Mouse (Mus musculus): ENCODE results near the gene Cltc. TPM values are rescaled to one million over a fixed set of nuclear protein-coding genes. Genes with fewer than 3 reads are reported as not detected.
"Not testable (repeated sequence)": the region's sequence is repeated elsewhere in the genome, so short reads cannot be mapped to it uniquely, and the experiment has no call there.

The Cltc gene
- polyA plus RNA-seq, 1 experiment from 2014 or later = 118 TPM

- Histone ChIP-seq H3K27ac (peak overlapping the region; percentile 99), H3K4me1 (peaks cover 37% of the 10 kb centered on the region), H3K36me3 (no peaks in the 10 kb centered on the region), H3K4me3 (peak overlapping the region; percentile 96), H3K9ac (peak overlapping the region; percentile 97), H3K9me3 (no peaks in the 10 kb centered on the region), H3K27me3 (no peaks in the 10 kb centered on the region), H3K4me2 (peak overlapping the region; percentile 75)
- 0% methylated on average over 18 of the region's 18 CpGs for WGBS
- ATAC-seq (ENCODE audit: borderline replicate concordance, extremely low read depth, low FRiP score, low TSS enrichment) = no peak; the same call in 1 of the 2 replicates
Measured at GRCm38 (mm10) chr11:86757142-86757479, 254 bp downstream of the Cltc start.

GRCm38 (mm10) chr11:86756156-86757141 lies 916 bp downstream of the Cltc start:
- 2% methylated on average over 31 of the region's 31 CpGs for WGBS

DNA sequence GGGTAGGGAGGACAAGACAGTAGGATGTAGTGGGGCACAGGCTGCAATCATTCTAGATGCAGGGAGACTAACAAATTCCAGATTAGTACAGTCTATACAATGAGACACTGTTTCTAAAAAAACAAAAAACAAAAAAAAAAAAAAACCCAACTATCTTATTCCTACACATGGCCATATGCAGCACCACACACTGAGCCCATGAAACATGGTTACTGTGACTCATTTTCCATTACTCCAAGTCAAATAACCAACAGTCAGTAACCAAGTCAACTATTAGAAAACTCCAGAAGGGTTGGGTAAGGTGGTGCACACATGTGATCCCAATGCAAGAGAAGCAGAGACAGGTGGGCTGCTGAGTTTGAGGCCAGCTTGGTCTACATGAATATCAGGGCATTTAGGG lies 5.0 kb downstream of the Cltc start:
- no peaks in the 10 kb centered on the region for H3K27me3 ChIP-seq
- H3K4me1 ChIP-seq = peaks cover 40% of the 10 kb centered on the region
- no peak overlapping the region for H3K4me3 ChIP-seq
- H3K27ac ChIP-seq = no peak overlapping the region
- H3K9ac ChIP-seq = no peak overlapping the region
- no peak overlapping the region for H3K4me2 ChIP-seq
- no peaks in the 10 kb centered on the region for H3K9me3 ChIP-seq
- no peak for ATAC-seq (ENCODE audit: borderline replicate concordance, extremely low read depth, low FRiP score, low TSS enrichment)
- no peaks in the 10 kb centered on the region for H3K36me3 ChIP-seq

More at GRCm38 (mm10) chr11:86756156-86757141, 916 bp downstream of the Cltc start:
- H3K4me3 ChIP-seq = peak overlapping the region; percentile 96
- H3K9me3 ChIP-seq = no peaks in the 10 kb centered on the region
- H3K9ac ChIP-seq = peak overlapping the region; percentile 97
- H3K4me2 ChIP-seq = peak overlapping the region; percentile 75
- H3K27ac ChIP-seq = peak overlapping the region; percentile 99
- ATAC-seq (ENCODE audit: borderline replicate concordance, extremely low read depth, low FRiP score, low TSS enrichment) = no peak
- H3K27me3 ChIP-seq = no peaks in the 10 kb centered on the region
- peaks cover 38% of the 10 kb centered on the region for H3K4me1 ChIP-seq
- H3K36me3 ChIP-seq = no peaks in the 10 kb centered on the region

- H3K9ac ChIP-seq = no peak overlapping the region
- H3K9me3 ChIP-seq = no peaks in the 10 kb centered on the region
- H3K4me1 ChIP-seq = peaks cover 41% of the 10 kb centered on the region
- 94% methylated on average over 1 of the region's 1 CpGs for WGBS
- H3K27ac ChIP-seq = no peak overlapping the region
- H3K27me3 ChIP-seq = no peaks in the 10 kb centered on the region
- H3K4me3 ChIP-seq = no peak overlapping the region
- ATAC-seq (ENCODE audit: borderline replicate concordance, extremely low read depth, low FRiP score, low TSS enrichment) = no peak
- no peaks in the 10 kb centered on the region for H3K36me3 ChIP-seq
- H3K4me2 ChIP-seq = no peak overlapping the region
Measured at GRCm38 (mm10) chr11:86751010-86751409, 6.4 kb downstream of the Cltc start.

- WGBS = 66% methylated on average over 3 of the region's 3 CpGs
- Histone ChIP-seq H3K36me3 (no peaks in the 10 kb centered on the region), H3K27me3 (no peaks in the 10 kb centered on the region), H3K4me3 (no peak overlapping the region), H3K4me2 (no peak overlapping the region), H3K9me3 (no peaks in the 10 kb centered on the region), H3K4me1 (peaks cover 36% of the 10 kb centered on the region), H3K9ac (no peak overlapping the region), H3K27ac (no peak overlapping the region)
- no peak for ATAC-seq (ENCODE audit: borderline replicate concordance, extremely low read depth, low FRiP score, low TSS enrichment)
Measured at GRCm38 (mm10) chr11:86749776-86750423, 7.5 kb downstream of the Cltc start.

DNA sequence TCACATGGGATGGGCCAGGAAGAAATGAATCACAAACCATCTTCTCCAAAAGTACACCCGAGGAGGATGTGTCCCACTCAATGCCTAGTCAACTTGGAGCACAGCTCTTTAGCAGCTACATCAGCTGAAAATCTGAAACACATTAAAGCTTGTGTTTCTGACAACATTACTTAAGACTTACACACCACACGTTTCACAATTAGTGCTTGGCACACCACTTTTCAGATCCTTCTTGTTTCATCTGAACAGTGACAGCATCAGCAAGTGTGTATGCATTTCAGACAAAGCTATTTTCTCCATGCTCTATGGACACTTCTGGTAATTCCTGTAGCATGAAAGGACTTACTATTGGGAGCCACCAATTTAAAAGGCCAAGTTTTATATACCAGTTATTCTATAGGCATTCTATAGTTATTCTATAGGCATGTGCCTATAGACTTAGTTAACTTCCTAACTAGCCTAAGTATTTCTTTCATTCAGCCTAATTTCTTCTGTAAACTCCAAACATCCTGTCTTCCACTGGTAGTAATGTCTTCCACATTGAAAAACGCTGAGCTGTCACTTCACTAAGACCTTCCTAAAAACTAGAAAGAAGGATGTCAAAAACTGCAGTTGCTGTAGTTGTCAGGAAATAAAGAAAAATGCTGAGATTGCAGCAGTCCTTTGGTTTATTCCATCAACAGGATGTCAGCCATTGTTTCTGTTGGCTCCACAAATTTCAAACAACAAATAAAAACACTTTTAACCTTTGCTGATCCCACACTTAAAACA lies 11.5 kb downstream of the Cltc start:
- no peak for ATAC-seq (ENCODE audit: borderline replicate concordance, extremely low read depth, low FRiP score, low TSS enrichment)
- H3K9me3 ChIP-seq = no peaks in the 10 kb centered on the region
- no peak overlapping the region for H3K4me2 ChIP-seq
- H3K4me3 ChIP-seq = no peak overlapping the region
- H3K27me3 ChIP-seq = no peaks in the 10 kb centered on the region
- WGBS = 56% methylated on average over 3 of the region's 3 CpGs
- peaks cover 25% of the 10 kb centered on the region for H3K4me1 ChIP-seq
- H3K27ac ChIP-seq = no peak overlapping the region
- no peak overlapping the region for H3K9ac ChIP-seq
- no peaks in the 10 kb centered on the region for H3K36me3 ChIP-seq

GRCm38 (mm10) chr11:86742605-86743004 lies 14.8 kb downstream of the Cltc start:
- Histone ChIP-seq H3K27me3 (no peaks in the 10 kb centered on the region), H3K9ac (no peak overlapping the region), H3K4me1 (peaks cover 15% of the 10 kb centered on the region), H3K4me3 (no peak overlapping the region), H3K36me3 (no peaks in the 10 kb centered on the region), H3K9me3 (no peaks in the 10 kb centered on the region), H3K4me2 (no peak overlapping the region), H3K27ac (no peak overlapping the region)
- 28% methylated on average over 2 of the region's 2 CpGs for WGBS
- ATAC-seq (ENCODE audit: borderline replicate concordance, extremely low read depth, low FRiP score, low TSS enrichment) = no peak

GRCm38 (mm10) chr11:86741505-86741904 lies 15.9 kb downstream of the Cltc start:
- Histone ChIP-seq H3K27me3 (no peaks in the 10 kb centered on the region), H3K4me2 (no peak overlapping the region), H3K4me3 (no peak overlapping the region), H3K9me3 (no peaks in the 10 kb centered on the region), H3K4me1 (peaks cover 15% of the 10 kb centered on the region), H3K36me3 (no peaks in the 10 kb centered on the region), H3K27ac (no peak overlapping the region), H3K9ac (no peak overlapping the region)
- no peak for ATAC-seq (ENCODE audit: borderline replicate concordance, extremely low read depth, low FRiP score, low TSS enrichment)
- WGBS = 94% methylated on average over 5 of the region's 5 CpGs

DNA sequence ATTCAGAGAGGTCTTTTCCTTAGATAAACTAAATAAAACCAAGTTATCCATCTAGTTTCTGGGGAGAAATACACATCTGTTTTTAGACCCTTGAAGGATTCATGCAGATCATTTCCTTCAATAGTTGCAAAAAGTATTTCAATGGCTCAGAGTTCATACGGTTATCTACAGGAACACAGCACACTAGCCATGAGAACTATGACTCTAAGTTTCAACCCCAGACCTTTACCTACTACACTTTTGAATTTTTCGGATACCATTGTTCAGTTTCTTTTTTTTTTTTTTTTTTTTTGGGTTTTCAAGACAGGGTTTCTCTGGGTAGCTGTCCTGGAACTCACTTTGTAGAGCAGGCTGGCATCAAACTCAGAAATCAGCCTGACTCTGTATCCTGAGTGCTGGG lies 17.9 kb downstream of the Cltc start:
- no peaks in the 10 kb centered on the region for H3K27me3 ChIP-seq
- ATAC-seq (ENCODE audit: borderline replicate concordance, extremely low read depth, low FRiP score, low TSS enrichment) = no peak
- no peaks in the 10 kb centered on the region for H3K9me3 ChIP-seq
- 0 out of 2 replicates have a peak, but pooled peaks cover 2% of the 10 kb centered on the region for H3K4me1 ChIP-seq
- no peak overlapping the region for H3K9ac ChIP-seq
- H3K36me3 ChIP-seq = peaks cover 9% of the 10 kb centered on the region; the same call in 1 of the 2 replicates
- no peak overlapping the region for H3K4me3 ChIP-seq
- 79% methylated on average over 2 of the region's 2 CpGs for WGBS
- no peak overlapping the region for H3K27ac ChIP-seq
- no peak overlapping the region for H3K4me2 ChIP-seq

GRCm38 (mm10) chr11:86738956-86739355 lies 18.4 kb downstream of the Cltc start:
- 91% methylated on average over 1 of the region's 1 CpGs for WGBS

DNA sequence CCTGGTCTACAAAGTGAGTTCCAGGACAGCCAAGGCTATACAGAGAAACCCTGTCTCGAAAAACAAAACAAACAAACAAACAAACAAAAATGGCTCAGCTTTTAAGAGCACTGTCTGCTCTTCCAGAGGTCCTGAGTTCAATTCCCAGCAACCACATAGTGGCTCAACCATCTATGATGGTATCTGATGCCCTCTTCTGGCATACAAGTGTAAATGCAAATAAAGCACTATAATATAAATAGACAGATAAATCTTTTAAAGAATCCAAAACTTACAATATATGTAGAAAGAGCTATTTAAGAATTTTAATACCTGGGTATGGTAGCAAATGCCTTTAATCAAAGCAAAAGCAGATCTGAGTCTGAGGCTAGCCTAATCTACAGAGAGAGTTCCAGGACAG lies 19.1 kb downstream of the Cltc start:
- H3K36me3 ChIP-seq = peaks cover 15% of the 10 kb centered on the region; the same call in 1 of the 2 replicates
- ATAC-seq (ENCODE audit: borderline replicate concordance, extremely low read depth, low FRiP score, low TSS enrichment); H3K4me2 ChIP-seq; H3K9ac ChIP-seq; H3K4me1 ChIP-seq; H3K4me3 ChIP-seq; H3K27me3 ChIP-seq; H3K9me3 ChIP-seq; H3K27ac ChIP-seq: not testable (repeated sequence)
- WGBS = 95% methylated on average over 1 of the region's 1 CpGs

More at GRCm38 (mm10) chr11:86738956-86739355, 18.4 kb downstream of the Cltc start:
- Histone ChIP-seq H3K9ac (no peak overlapping the region), H3K9me3 (no peaks in the 10 kb centered on the region), H3K4me1 (0 out of 2 replicates have a peak, but pooled peaks cover 1% of the 10 kb centered on the region), H3K4me3 (no peak overlapping the region), H3K27ac (no peak overlapping the region), H3K36me3 (peaks cover 12% of the 10 kb centered on the region; the same call in 1 of the 2 replicates), H3K4me2 (no peak overlapping the region), H3K27me3 (no peaks in the 10 kb centered on the region)
- no peak for ATAC-seq (ENCODE audit: borderline replicate concordance, extremely low read depth, low FRiP score, low TSS enrichment)

All from lung, embryonic 15.5 days (tissue).